Mouse (Mus musculus) cerebellum, adult 11-12 months (tissue): ENCODE measurements around the gene C1qtnf1.
A peak's percentile ranks its signal among the peaks of the same experiment; 100 is the strongest.

Source experiments
- DNase-seq: peaks from one replicate; pipeline ENCODE4 v3.0.0; 2022

The C1qtnf1 gene

DNA sequence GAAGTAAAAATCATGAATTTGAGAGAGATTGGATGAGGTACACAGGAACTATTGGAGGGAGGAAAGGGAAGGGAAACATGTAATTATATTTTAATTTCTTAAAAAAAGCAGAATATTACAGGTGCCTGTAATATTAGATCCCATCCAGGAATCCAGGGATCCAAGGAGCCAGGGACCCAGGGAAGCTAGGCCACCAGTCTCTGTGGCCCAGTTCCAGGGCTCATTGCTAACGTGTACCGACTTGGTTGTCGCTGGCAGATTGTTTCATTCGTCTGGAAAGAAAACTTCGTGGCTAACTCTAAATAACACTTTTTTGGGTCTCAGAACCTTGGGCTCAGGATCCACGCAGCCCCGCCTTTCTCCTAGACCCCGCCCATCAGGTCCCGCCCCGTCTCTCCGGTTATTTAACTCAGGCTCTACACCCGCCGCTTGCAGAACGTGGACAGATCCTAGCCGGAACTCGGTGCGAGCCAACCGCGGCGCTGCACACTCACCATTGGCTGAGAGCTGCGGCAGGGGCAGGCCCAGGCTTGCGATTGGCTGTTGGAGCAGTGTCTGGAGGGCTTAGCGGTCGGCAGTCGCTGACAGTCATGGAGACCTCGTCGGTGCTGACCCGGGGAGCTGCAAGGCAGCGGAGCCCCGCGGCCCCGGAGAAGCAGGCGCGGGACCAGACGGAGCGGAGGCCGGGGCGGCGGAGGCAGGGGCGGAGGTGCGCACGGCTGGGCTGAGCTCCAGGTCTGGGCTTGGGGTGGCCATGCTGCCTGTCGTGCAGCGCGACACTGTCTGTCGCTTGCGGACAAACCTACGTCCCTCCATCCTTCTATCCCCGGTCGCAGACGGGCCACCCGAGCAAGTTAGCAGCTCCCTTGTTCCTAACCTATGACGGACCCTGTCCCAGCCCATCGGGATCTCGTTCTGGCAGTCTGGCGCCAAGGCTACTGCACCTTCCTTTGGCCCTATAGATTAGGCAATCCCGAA is 48.7 kb downstream of the C1qtnf1 start, which contains the start of gene Engase:
Gene Engase (plus strand): TSS at position 434 of the 978 bp plus-strand sequence.
- DNase-seq: peak; percentile 95

- no peak for DNase-seq
These were observed 51.8 kb downstream of the C1qtnf1 start for GRCm38 (mm10) chr11:118479776-118480175.

- peak; percentile 20 for DNase-seq
These were observed 53.2 kb downstream of the C1qtnf1 start for GRCm38 (mm10) chr11:118481231-118481630.

GRCm38 (mm10) chr11:118481751-118482150 is 53.7 kb downstream of the C1qtnf1 start:
- peak; percentile 17 for DNase-seq

DNA sequence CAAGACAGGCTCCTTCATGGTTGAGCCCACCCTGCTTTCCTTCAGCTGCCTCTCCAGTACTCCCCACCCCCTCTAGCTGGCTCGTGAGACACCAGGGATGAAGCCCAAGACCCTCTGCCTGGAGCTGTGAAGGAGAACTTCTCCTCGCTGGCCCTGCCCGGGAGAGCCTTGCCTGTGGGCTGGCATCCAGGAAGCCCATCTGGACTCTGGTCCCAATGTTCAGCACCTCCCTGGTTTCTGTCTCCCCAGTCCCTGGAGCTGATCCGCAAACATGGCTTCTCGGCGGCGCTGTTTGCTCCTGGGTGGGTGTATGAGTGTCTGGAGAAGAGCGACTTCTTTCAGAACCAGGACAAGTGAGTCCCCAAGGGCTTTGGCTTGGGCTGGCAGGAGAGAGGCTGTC is 56.2 kb downstream of the C1qtnf1 start:
- DNase-seq: peak; percentile 71

GRCm38 (mm10) chr11:118485338-118485737 is 57.3 kb downstream of the C1qtnf1 start:
- DNase-seq: peak; percentile 24

GRCm38 (mm10) chr11:118485780-118486179 is 57.8 kb downstream of the C1qtnf1 start:
- no peak for DNase-seq

- peak; percentile 34 for DNase-seq
These were observed 58.3 kb downstream of the C1qtnf1 start for GRCm38 (mm10) chr11:118486281-118486680.

DNA sequence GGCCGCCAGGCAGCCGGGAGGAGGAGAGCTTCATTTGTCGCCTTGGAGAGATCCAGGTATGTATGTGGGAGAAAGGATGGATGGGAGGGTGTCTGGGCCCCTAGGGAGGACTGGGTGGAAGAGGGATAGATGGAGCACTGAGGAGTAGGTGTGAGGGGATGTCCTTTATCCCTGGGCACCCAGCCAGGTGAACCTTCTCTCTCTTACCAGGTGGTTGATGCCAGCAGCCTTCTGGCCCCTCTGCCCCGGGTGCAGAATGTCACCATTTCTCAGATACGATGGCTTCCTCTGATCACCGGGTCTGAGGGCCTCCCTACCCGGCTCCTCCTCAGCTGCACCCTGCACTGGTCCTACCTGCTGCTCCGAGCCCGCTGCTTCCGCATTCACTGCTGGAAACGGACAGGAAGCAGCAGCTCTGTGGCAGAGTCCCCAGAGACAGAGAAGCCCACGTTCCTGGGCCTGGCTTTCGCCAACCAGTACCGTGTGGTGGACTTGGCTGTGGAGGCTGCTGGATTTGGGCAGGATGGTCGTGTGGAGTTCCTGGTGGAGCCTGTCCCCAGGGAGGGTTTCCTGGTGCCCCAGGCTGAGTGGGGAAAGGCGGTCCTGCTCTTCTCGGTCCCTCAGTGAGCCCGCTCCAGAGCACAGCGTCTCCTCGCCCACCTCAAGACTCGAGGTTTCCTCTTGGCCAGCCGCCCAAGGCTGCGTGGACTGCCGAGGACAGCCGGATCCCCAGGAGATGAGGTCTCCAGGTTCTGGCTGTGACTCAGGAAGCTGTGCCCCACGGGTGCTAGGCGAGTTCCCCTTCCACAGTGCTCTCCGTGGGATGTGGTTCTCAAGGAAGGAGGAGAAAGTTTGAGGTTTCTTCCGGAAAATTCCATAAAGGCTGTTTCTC is 59.1 kb downstream of the C1qtnf1 start:
- peak; percentile 49 for DNase-seq

GRCm38 (mm10) chr11:118488191-118488906 is 60.3 kb downstream of the C1qtnf1 start:
- DNase-seq: no peak

GRCm38 (mm10) chr11:118488907-118489270 is 60.9 kb downstream of the C1qtnf1 start:
- no peak for DNase-seq

GRCm38 (mm10) chr11:118490566-118491218 is 62.7 kb downstream of the C1qtnf1 start:
- DNase-seq: no peak

DNA sequence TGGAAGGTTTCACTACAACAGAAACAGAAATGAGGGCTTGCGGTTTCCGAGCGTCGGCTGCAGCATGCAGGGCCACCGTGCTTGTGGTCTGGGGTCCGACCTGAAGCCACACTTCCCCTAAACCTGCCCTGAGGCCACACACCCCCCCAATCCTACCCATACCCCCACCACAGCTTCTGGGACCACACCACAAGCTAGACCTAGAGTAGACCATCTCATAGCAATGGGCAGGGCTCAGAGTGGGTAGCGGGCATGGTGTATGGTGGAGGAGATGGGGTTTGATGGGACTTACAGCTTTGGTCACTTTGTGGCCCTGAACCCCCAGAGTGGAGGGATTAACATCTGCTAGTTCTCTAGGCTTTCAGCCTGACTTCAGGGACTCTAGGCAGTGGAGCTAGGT is 63.2 kb downstream of the C1qtnf1 start:
- DNase-seq: no peak

DNA sequence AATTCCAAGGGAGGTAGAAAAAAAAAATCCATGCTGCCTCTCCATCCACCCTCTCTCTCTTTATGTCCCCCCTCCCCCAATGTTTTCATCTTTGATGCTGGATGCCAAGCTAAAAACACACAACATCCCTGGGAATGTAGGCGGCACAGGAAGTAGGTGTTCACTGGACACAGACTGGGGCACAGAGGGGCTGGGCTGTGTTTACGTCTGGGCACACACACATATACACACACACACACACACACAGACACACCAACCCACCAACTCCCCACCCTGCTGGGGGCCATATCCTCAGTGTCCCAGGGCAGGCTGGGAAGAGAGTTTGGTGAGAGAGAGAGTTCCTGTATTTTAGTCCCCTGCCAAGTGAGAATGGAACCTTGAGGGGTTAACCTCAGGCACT is 65.5 kb downstream of the C1qtnf1 start:
- no peak for DNase-seq

GRCm38 (mm10) chr11:118494001-118494737 is 66.2 kb downstream of the C1qtnf1 start:
- DNase-seq: no peak

DNA sequence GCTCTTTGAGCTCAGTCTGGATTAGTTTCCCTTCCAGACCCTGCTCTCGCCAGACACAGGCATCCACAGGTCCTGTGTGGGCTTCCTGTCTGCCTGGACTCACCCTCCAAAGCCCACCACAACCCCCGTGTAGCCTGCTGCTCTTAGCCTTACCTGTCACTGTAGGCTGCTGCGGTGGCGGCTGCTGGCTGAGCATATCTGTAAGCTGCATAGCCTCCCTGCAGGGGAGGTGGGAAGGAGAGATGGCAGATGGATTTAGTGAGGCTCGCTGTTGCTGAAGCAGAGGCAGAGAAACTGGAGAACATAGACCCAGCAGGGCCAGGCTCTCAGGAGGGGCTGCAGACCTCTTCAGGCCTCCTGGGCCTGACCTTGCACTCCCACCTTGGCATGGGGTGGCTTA is 67.1 kb downstream of the C1qtnf1 start:
- DNase-seq: no peak

- no peak for DNase-seq
These were observed 68.2 kb downstream of the C1qtnf1 start for GRCm38 (mm10) chr11:118496066-118496689.
